Mouse (Mus musculus): ENCODE measurements around the gene Oas1c.

DNA sequence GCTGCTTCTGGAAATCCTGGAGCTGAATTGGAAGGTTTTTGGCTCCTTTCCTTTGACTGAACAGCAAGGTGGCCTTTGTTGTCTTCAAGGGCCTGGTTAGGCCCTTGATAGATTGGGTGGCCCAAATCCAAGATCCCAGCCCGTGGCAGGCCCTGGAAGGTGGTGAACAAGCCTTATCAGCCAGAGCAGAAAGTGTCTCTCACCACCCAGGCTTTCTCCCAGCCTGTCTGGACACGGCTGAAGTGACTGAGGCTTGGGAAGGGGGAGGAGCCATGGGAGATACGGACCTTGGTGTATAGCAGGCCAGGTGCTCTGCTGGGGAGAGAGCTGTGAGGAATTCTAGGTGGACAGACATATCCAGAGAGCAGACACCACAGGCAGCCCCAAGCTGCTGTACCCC lies 42.9 kb downstream of the Oas1c start:
- TF ChIP-seq CHD2 (IDR thresholded peaks at IDR 0.05; ENCODE audit: low read length), result no peak
- no peak for TF ChIP-seq E2F4 (IDR thresholded peaks at IDR 0.05; ENCODE audit: insufficient replicate concordance, low read depth, low read length)
- TF ChIP-seq GABPA (IDR thresholded peaks at IDR 0.05; ENCODE audit: insufficient replicate concordance, low read depth, low read length), result no peak
